Mouse (Mus musculus) liver, adult 2 months (tissue): Measurements from ENCODE around the gene Jak2. TPM values are rescaled to one million over a fixed set of nuclear protein-coding genes. Genes with fewer than 3 reads are reported as not detected.

Source experiments
- DNase-seq: peaks from one replicate; pipeline ENCODE4 v3.0.0-alpha.2; 2011; ENCODE audit warnings: low read depth, low spot score; ENCODE audit errors: extremely low read depth
- H3K27ac ChIP-seq: fragments of 200-500 bp; replicated peaks from 2 replicates; pipeline ENCODE4 v1.5.1; 2012; ENCODE audit warnings: low read depth, mild to moderate bottlenecking, control low read depth, inconsistent platforms, low read length; ENCODE audit not compliant: insufficient read depth
- H3K27me3 ChIP-seq: fragments of 200-500 bp; 2 replicates; pipeline ENCODE4 v1.6.1; 2012; ENCODE audit warnings: mild to moderate bottlenecking, moderate library complexity, low read length, inconsistent platforms; ENCODE audit not compliant: control insufficient read depth, insufficient read depth
- H3K36me3 ChIP-seq: fragments of 200-500 bp; 2 replicates; pipeline ENCODE4 v1.6.1; 2012; ENCODE audit warnings: low read length, inconsistent platforms; ENCODE audit not compliant: control insufficient read depth, insufficient read depth
- H3K4me1 ChIP-seq: fragments of 200-500 bp; 2 replicates; pipeline ENCODE4 v1.6.1; 2011; ENCODE audit warnings: low read length; ENCODE audit not compliant: control insufficient read depth, insufficient read depth
- H3K4me3 ChIP-seq: fragments of 200-500 bp; 2 replicates; pipeline ENCODE4 v1.5.1; 2011; ENCODE audit warnings: low read depth, mild to moderate bottlenecking, control low read depth, low read length, moderate library complexity; ENCODE audit not compliant: insufficient read depth
- H3K79me2 ChIP-seq: fragments of 200-500 bp; 2 replicates; pipeline ENCODE4 v1.6.1; 2012; ENCODE audit warnings: inconsistent platforms, mild to moderate bottlenecking, low read length, moderate library complexity; ENCODE audit not compliant: control insufficient read depth, insufficient read depth
- H3K9ac ChIP-seq: fragments of 200-500 bp; 2 replicates; pipeline ENCODE4 v1.6.1; 2012; ENCODE audit warnings: low read depth, mild to moderate bottlenecking, control low read depth, inconsistent platforms, low read length
- CTCF ChIP-seq: fragments of 200-500 bp; IDR thresholded peaks from 2 replicates; pipeline ENCODE4 v1.5.1; 2011; ENCODE audit warnings: low read depth, low read length, control low read depth
- POLR2A ChIP-seq: fragments of 200-500 bp; IDR thresholded peaks from 2 replicates; pipeline ENCODE4 v1.6.1; 2011; ENCODE audit warnings: low read length, control low read depth; ENCODE audit not compliant: insufficient read depth; ENCODE audit errors: extremely low read depth
- WGBS: fragments of 180-500 bp; shearing (Covaris S2); methylation state at CpG from one replicate; pipeline ENCODE4 v1.1.7; 2018; 5-methylcytosine and 5-hydroxymethylcytosine counted together
- polyA plus RNA-seq: library from polyadenylated mRNA; depleted of rRNA; stranded (reverse); fragments of >200 nt; gene quantifications from 2 replicates; pipeline ENCODE4 v1.2.3, GENCODE M21; 2012; rRNA removed
- total RNA-seq: library from RNA; depleted of rRNA; stranded (reverse); fragments of >200 nt; gene quantifications from 2 replicates; pipeline ENCODE4 v1.2.3, GENCODE M21; 2014; rRNA removed

Gene Jak2
- total and polyA plus RNA-seq, 2 experiments, result 2.1 to 13.0 TPM

DNA sequence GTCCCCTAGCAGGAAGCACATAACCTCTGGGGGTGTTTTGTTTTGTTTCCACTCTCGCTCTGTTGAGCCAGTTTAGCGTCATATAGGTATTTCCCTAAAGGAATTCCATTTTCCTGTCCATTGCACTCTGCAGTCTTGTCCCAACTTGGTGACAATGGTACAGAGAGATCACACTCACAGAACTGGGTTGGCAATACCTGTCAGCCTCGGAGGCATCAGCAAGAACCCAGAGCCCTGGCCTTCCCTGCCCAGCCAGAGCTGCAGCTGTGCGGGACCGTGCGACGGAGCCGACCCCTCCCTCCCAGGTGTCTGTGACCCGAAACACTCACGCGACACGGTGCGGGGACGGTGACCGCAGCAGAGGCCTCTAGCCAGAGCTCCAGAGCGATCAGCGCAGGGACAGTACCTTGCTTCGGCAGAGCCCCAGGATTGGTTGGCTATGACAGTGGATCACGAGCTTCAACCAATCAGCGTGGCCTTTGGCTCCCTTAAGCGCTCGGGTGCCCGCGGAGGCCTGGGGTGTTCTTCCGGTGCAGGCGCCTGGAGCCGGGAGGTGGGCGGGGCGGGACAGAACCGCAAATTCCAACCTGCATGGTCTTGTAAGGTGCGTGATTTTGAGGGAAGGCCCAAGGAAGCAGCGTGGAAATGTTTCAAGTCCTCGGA is 110.0 kb downstream of the Jak2 start:
- Histone ChIP-seq H3K9ac (peak overlapping the region; percentile 92), H3K36me3 (no peaks in the 10 kb centered on the region), H3K79me2 (no peaks in the 10 kb centered on the region; the same call in 1 of the 2 replicates), H3K27ac (peak overlapping the region; percentile 24; the same call in 1 of the 2 replicates), H3K4me1 (no peaks in the 10 kb centered on the region), H3K27me3 (no peaks in the 10 kb centered on the region), H3K4me3 (peak overlapping the region; percentile 95)
- WGBS, result 3% methylated on average over 33 of the region's 33 CpGs
- 0 out of 2 replicates have a peak, but pooled peaks have one; percentile 35 for TF ChIP-seq POLR2A
- no peak for TF ChIP-seq CTCF
- DNase-seq, result peak; percentile 94

GRCm38 (mm10) chr19:29362173-29362930 is 110.7 kb downstream of the Jak2 start:
- Histone ChIP-seq H3K4me1 (no peaks in the 10 kb centered on the region; the same call in 1 of the 2 replicates), H3K79me2 (no peaks in the 10 kb centered on the region; the same call in 1 of the 2 replicates), H3K27me3 (no peaks in the 10 kb centered on the region), H3K9ac (0 out of 2 replicates have a peak overlapping the region, but pooled peaks have one; percentile 14), H3K4me3 (peak overlapping the region; percentile 95), H3K27ac (no peak overlapping the region), H3K36me3 (no peaks in the 10 kb centered on the region)
- DNase-seq, result no peak
- TF ChIP-seq CTCF (no peak), POLR2A (0 out of 2 replicates have a peak, but pooled peaks have one; percentile 1)
- 16% methylated on average over 13 of the region's 13 CpGs for WGBS

Other genes starting within 250 kb of the Jak2 start
- 241 and 247 TPM in 2 replicates for gene Ak3, start 203.9 kb upstream of the Jak2 start, total RNA-seq
- 183 and 205 TPM in 2 replicates for gene Ak3, start 203.9 kb upstream of the Jak2 start, polyA plus RNA-seq
- gene Rcl1, start 150.5 kb upstream of the Jak2 start, total RNA-seq, result 117 and 132 TPM in 2 replicates
- 75.7 and 87.8 TPM in 2 replicates for gene Rcl1, start 150.5 kb upstream of the Jak2 start, polyA plus RNA-seq
- 0.20 and 1.2 TPM in 2 replicates for gene Insl6, start 73.5 kb downstream of the Jak2 start, total RNA-seq
- 0.13 and 0.66 TPM in 2 replicates for gene Insl6, start 73.5 kb downstream of the Jak2 start, polyA plus RNA-seq
- gene Rln1, start 82.8 kb downstream of the Jak2 start, total RNA-seq, result not detected in 2 replicates
- gene Rln1, start 82.8 kb downstream of the Jak2 start, polyA plus RNA-seq, result not detected in 2 replicates
- 11.5 and 14.0 TPM in 2 replicates for gene Plgrkt, start 115.6 kb downstream of the Jak2 start, total RNA-seq
- 9.4 and 14.8 TPM in 2 replicates for gene Plgrkt, start 115.6 kb downstream of the Jak2 start, polyA plus RNA-seq
- 2.1 TPM in 2 replicates for gene Cd274, start 115.6 kb downstream of the Jak2 start, total RNA-seq
- gene Cd274, start 115.6 kb downstream of the Jak2 start, polyA plus RNA-seq, result 1.00 and 1.2 TPM in 2 replicates
- gene Pdcd1lg2, start 159.1 kb downstream of the Jak2 start, total RNA-seq, result 0.13 and 0.18 TPM in 2 replicates
- 0.05 and 0.11 TPM in 2 replicates for gene Pdcd1lg2, start 159.1 kb downstream of the Jak2 start, polyA plus RNA-seq